Mouse (Mus musculus) ES-E14 (cell line): Measurements from ENCODE around the gene Hdac9. TPM values are rescaled to one million over a fixed set of nuclear protein-coding genes. Genes with fewer than 3 reads are reported as not detected.

Source experiments
- DNase-seq: peaks from one replicate; pipeline ENCODE4 v3.0.0-alpha.2; 2013; ENCODE audit warnings: low read depth, low spot score
- H3K27ac ChIP-seq: 2 replicates; pipeline ENCODE4 v1.5.1; 2012; ENCODE audit warnings: low read depth, mild to moderate bottlenecking, low read length, moderate library complexity, mixed read lengths; ENCODE audit not compliant: poor library complexity, insufficient read depth, severe bottlenecking
- H3K36me3 ChIP-seq: 2 replicates; pipeline ENCODE4 v1.6.1; 2012; ENCODE audit warnings: mild to moderate bottlenecking, low read length, moderate library complexity, mixed read lengths; ENCODE audit not compliant: control insufficient read depth, poor library complexity, insufficient read depth, severe bottlenecking
- H3K4me1 ChIP-seq, 2 experiments: fragments of 150-350 bp in 1 of 2; sonication (generic) in 1 of 2; 2 replicates each; pipeline ENCODE4 v1.6.1; 2012; ENCODE audit warnings: low read length in 2 of 2, mild to moderate bottlenecking in 1 of 2, mixed read lengths in 1 of 2; ENCODE audit not compliant: control insufficient read depth in 2 of 2, insufficient read depth in 2 of 2, poor library complexity in 1 of 2
- H3K4me3 ChIP-seq, 2 experiments: fragments of 150-350 bp in 1 of 2; sonication (generic) in 1 of 2; 2 replicates each; pipeline ENCODE4 v1.5.1; 2012; ENCODE audit warnings: low read length in 2 of 2, low read depth in 1 of 2, mild to moderate bottlenecking in 1 of 2, mixed read lengths in 1 of 2; ENCODE audit not compliant: insufficient read depth in 1 of 2, poor library complexity in 1 of 2, severe bottlenecking in 1 of 2
- H3K9ac ChIP-seq: 2 replicates; pipeline ENCODE4 v1.6.1; 2012; ENCODE audit warnings: low read depth, mild to moderate bottlenecking, low read length, mixed read lengths; ENCODE audit not compliant: poor library complexity, insufficient read depth, severe bottlenecking
- H3K9me3 ChIP-seq: fragments of 150-350 bp; sonication (generic); 2 replicates; pipeline ENCODE4 v1.6.1; 2012; ENCODE audit warnings: low read depth, mild to moderate bottlenecking, low read length; ENCODE audit not compliant: control insufficient read depth, insufficient read depth
- CHD2 ChIP-seq: IDR thresholded peaks from 2 replicates; pipeline ENCODE4 v1.6.1; 2014; ENCODE audit warnings: mild to moderate bottlenecking, low read depth, low read length, inconsistent platforms
- HCFC1 ChIP-seq: IDR thresholded peaks from 2 replicates; pipeline ENCODE4 v1.6.1; 2012; ENCODE audit warnings: low read length, inconsistent platforms, borderline replicate concordance; ENCODE audit not compliant: insufficient read depth
- MAFK ChIP-seq: IDR thresholded peaks from 2 replicates; pipeline ENCODE4 v1.6.1; 2014; ENCODE audit warnings: mild to moderate bottlenecking, low read depth, low read length, inconsistent platforms; ENCODE audit not compliant: insufficient read depth
- ZC3H11A ChIP-seq: IDR thresholded peaks from 2 replicates; pipeline ENCODE4 v1.6.1; 2012; ENCODE audit warnings: low read depth, mild to moderate bottlenecking, inconsistent platforms, low read length, borderline replicate concordance
- ZNF384 ChIP-seq: IDR thresholded peaks from 2 replicates; pipeline ENCODE4 v1.6.1; 2012; ENCODE audit warnings: low read depth, low read length, inconsistent platforms
- in situ Hi-C, 2 experiments: fragments of 600-800 bp; cut with MboI; formaldehyde crosslinking; loops; one replicate each; pipeline ENCODE4 v1.15.1; 2025; ENCODE audit warnings: low sequenced_read_pairs in 2 of 2, inconsistent platforms in 1 of 2; ENCODE audit not compliant: unreplicated experiment in 2 of 2
- total RNA-seq: library from RNA; depleted of rRNA; stranded (reverse); fragments of 300-350 nt; gene quantifications from 2 replicates; pipeline ENCODE4 v1.2.3, GENCODE M21; 2012

The Hdac9 gene
- total RNA-seq, 1 experiment, result 0.58 TPM

DNA sequence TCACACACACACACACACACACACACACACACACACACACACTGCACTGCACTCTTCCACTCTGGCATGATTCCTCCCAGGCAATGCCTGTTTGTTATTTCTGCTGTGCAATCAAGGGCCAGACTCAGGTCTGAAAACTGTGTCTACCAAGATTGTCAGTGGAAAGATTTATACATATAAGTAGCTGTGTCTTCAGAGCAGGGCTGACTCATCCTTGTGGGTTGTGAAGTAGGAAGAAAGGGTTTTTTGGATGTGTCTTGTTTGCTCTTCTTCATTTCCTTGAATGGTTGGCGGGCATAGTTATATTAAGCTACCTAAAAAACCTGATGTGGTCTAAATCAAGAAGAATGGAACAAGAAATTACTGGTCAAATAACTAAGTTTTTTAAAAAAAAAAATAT, 825.0 kb downstream of the Hdac9 start:
- no peaks in the 10 kb centered on the region for H3K36me3 ChIP-seq
- no peak overlapping the region for H3K27ac ChIP-seq
- no peak overlapping the region for H3K9ac ChIP-seq
- H3K9me3 ChIP-seq, result no peaks in the 10 kb centered on the region
- TF ChIP-seq CHD2 (no peak), HCFC1 (no peak), ZC3H11A (no peak), ZNF384 (no peak), MAFK (no peak)
- in situ Hi-C loops, result no loop called here
- DNase-seq, result no peak
- no peak overlapping the region for H3K4me3 ChIP-seq
- no peaks in the 10 kb centered on the region for H3K4me1 ChIP-seq

DNA sequence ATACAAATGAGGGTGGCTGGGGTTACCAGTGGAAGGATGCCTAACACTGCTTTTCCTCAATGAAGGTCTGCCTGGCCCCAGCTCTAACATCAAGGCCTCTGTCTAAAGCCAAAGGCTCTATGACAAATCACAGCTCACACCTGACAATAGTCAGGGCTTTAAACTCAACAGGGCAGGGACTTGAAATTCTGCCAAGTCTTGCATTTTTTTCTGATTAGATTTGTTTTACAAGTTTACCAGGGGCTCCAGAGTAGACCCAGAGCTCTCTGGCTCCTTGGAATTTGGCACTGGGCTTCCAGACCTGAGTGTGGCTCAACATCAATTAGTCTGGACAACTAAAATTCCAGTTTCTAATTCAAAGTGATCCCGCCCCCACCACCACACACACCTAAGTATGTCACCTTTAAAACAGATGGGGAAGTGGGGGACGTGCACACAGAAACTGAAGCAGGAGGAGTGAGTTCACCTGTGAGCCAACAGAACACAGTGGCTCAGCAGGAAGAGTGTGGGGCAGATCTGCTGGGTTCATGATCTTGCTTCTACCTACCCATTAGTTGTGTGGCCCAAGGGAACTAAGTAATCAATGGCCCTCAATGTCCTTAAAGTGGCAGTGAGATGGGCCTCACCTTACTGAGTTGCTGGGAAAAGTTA, 829.5 kb downstream of the Hdac9 start:
- Histone ChIP-seq H3K4me1 (no peaks in the 10 kb centered on the region), H3K4me3 (no peak overlapping the region), H3K9me3 (no peaks in the 10 kb centered on the region), H3K27ac (no peak overlapping the region), H3K36me3 (no peaks in the 10 kb centered on the region), H3K9ac (no peak overlapping the region)
- no peak for DNase-seq
- TF ChIP-seq HCFC1 (no peak), ZNF384 (no peak), ZC3H11A (no peak), MAFK (no peak), CHD2 (no peak)
- in situ Hi-C loops, result no loop called here

DNA sequence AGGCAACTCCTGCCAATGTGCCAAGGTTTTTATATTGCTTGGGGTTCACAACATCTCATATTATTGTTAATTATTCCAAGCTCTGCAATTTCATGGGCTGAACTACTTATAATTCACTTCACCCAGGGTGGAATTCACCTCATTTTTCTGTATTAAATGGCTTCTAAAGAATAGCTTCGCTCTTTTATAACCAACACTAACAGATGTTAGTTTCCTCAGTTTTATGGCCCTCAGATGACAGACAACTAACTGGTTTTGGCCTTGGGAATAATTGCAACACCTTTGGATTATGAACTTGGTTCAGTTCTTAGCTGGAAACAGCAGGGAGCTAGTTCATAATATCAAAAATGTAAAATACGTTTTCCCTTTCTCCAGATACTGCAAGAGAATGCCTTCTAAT, 839.9 kb downstream of the Hdac9 start:
- Histone ChIP-seq H3K9ac (no peak overlapping the region), H3K27ac (no peak overlapping the region), H3K4me1 (no peaks in the 10 kb centered on the region), H3K9me3 (no peaks in the 10 kb centered on the region), H3K4me3 (no peak overlapping the region), H3K36me3 (no peaks in the 10 kb centered on the region)
- in situ Hi-C loops, result no loop called here
- no peak for DNase-seq
- TF ChIP-seq CHD2 (no peak), MAFK (no peak), HCFC1 (no peak), ZNF384 (no peak), ZC3H11A (no peak)

DNA sequence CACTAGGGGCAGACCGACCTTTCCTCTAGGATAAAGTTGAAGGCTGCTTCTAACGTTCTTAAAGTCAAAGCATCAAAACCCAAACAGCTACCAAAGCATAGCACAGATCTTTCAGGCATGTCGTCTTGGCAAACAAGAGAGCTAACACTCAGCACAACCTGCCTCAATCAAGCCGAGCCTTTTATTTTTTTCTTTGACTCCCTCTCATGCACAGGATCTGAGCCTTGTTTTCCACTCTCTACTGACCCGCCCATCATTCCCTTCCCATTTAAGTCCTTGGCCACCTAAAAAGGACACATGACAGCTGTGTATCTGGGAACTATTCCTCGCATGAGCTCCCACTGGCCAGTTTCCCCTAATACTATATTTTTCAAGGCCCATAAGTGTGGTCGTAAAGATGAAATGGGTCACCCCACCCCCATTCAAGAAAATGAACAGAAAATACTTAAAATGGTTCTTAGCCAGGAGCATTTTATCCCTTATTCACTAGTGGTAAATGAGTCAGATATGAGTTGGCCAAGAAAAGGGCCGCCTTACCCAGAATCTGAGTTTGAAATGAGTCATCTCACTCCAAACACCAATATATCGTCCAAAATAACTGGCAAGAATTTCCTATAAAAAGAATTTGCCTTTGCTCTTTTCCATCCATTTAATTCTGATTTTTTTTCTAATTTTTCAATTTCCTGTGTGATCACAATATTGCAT, 840.9 kb downstream of the Hdac9 start:
- Histone ChIP-seq H3K9me3 (no peaks in the 10 kb centered on the region), H3K4me3 (no peak overlapping the region), H3K9ac (no peak overlapping the region), H3K36me3 (no peaks in the 10 kb centered on the region), H3K4me1 (no peaks in the 10 kb centered on the region), H3K27ac (no peak overlapping the region)
- in situ Hi-C loops, result no loop called here
- TF ChIP-seq ZNF384, result no peak
- TF ChIP-seq HCFC1, result no peak
- TF ChIP-seq CHD2, result no peak
- TF ChIP-seq ZC3H11A, result no peak
- no peak for TF ChIP-seq MAFK
- DNase-seq, result no peak
